Mouse (Mus musculus) lung, adult 2 months (tissue): Measurements from ENCODE around the gene Clstn2.

ENCODE experiments used
- CTCF ChIP-seq: fragments of 200-500 bp; IDR thresholded peaks from 2 replicates; pipeline ENCODE4 v1.5.1; 2011; ENCODE audit warnings: mild to moderate bottlenecking, low read length, control low read depth; ENCODE audit not compliant: insufficient read depth
- POLR2A ChIP-seq: fragments of 200-500 bp; IDR thresholded peaks from 2 replicates; pipeline ENCODE4 v1.6.1; 2011; ENCODE audit warnings: low read depth, mild to moderate bottlenecking, control low read depth, low read length, borderline replicate concordance; ENCODE audit errors: extremely low read depth

DNA sequence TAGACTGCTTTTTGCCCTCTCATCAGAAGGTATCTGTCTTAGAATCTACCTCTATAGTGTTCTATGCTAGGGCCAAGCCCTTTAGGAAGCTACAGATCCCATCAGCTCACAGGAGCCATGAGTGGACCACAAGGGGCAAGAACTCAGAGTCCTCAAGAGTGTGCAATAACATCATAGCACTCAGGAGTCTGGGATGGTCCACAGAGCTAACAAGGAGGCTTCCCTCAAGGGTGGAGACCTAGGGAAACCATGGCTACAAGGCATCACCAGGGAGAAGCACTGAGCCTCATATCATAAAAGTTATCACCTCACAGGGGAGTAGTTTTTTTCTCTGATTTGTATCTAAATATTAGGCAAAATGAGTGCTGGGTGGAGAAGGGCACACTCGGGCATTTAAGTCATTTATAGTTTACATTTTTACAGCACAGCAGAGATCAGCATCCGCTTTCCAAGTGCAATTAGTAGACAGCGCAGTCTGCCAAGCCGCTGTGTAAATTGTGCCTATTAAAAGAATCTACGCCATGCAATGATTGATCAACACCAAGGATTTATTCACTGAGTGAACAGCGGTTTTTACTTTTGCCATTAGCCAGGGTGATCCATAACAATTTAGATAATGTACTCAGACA, 82.5 kb downstream of the Clstn2 start:
- no peak for TF ChIP-seq POLR2A
- TF ChIP-seq CTCF: no peak
